Mouse (Mus musculus) limb, embryonic 13.5 days (tissue): ENCODE results near the gene Cab39l. TPM values are rescaled to one million over a fixed set of nuclear protein-coding genes. Genes with fewer than 3 reads are reported as not detected.

Experiments used
- ATAC-seq: fragments of 200-750 bp; cut with Nextera tagmentation; 2 replicates; pipeline ENCODE4 v1.8.0; 2017; ENCODE audit warnings: low read depth, moderate number of reproducible peaks, moderate TSS enrichment; ENCODE audit not compliant: low FRiP score
- H3K27ac ChIP-seq: fragments of 300-500 bp; sonication (generic); 2 replicates; pipeline ENCODE4 v1.5.1; 2015; ENCODE audit warnings: inconsistent platforms, mild to moderate bottlenecking, moderate library complexity
- H3K27me3 ChIP-seq: fragments of 300-500 bp; sonication (generic); 2 replicates; pipeline ENCODE4 v1.6.1; 2015; ENCODE audit warnings: mild to moderate bottlenecking, inconsistent platforms
- H3K36me3 ChIP-seq: fragments of 300-500 bp; sonication (generic); 2 replicates; pipeline ENCODE4 v1.6.1; 2015; ENCODE audit warnings: inconsistent platforms, mild to moderate bottlenecking, moderate library complexity
- H3K4me1 ChIP-seq: fragments of 300-500 bp; sonication (generic); 2 replicates; pipeline ENCODE4 v1.6.1; 2015; ENCODE audit warnings: inconsistent platforms
- H3K4me2 ChIP-seq: fragments of 300-500 bp; sonication (generic); replicated peaks from 2 replicates; pipeline ENCODE4 v1.6.1; 2015; ENCODE audit warnings: inconsistent platforms, mild to moderate bottlenecking, moderate library complexity
- H3K4me3 ChIP-seq: fragments of 300-500 bp; sonication (generic); 2 replicates; pipeline ENCODE4 v1.5.1; 2015; ENCODE audit warnings: moderate library complexity, mild to moderate bottlenecking, inconsistent platforms
- H3K9ac ChIP-seq: fragments of 300-500 bp; sonication (generic); 2 replicates; pipeline ENCODE4 v1.6.1; 2015; ENCODE audit warnings: mild to moderate bottlenecking, inconsistent platforms
- H3K9me3 ChIP-seq: fragments of 300-500 bp; sonication (generic); 2 replicates; pipeline ENCODE4 v1.6.1; 2016; ENCODE audit warnings: inconsistent platforms
- WGBS: fragments of 180-500 bp; shearing (Covaris S2); methylation state at CpG from one replicate; pipeline ENCODE4 v1.1.7; 2015; 5-methylcytosine and 5-hydroxymethylcytosine counted together
- polyA plus RNA-seq: library from polyadenylated mRNA; unstranded; fragments of >200 nt; fragmentation: Nextera tagmentation; extraction: Ambion mirVana; gene quantifications from 2 replicates; pipeline ENCODE4 v1.2.1, GENCODE M21; 2015

Gene Cab39l
- polyA plus RNA-seq, 1 experiment from 2014 or later = 38.1 TPM

GRCm38 (mm10) chr14:59525843-59526242, 85.1 kb downstream of the Cab39l start:
- Histone ChIP-seq H3K4me2 (no peak overlapping the region), H3K9ac (no peak overlapping the region), H3K27me3 (no peaks in the 10 kb centered on the region), H3K27ac (no peak overlapping the region), H3K36me3 (no peaks in the 10 kb centered on the region; the same call in 1 of the 2 replicates), H3K4me1 (no peaks in the 10 kb centered on the region), H3K9me3 (no peaks in the 10 kb centered on the region), H3K4me3 (no peak overlapping the region)
- ATAC-seq = no peak
- WGBS = 92% methylated on average over 5 of the region's 5 CpGs

- H3K9ac ChIP-seq = no peak overlapping the region
- no peaks in the 10 kb centered on the region for H3K9me3 ChIP-seq
- ATAC-seq = no peak
- WGBS = 60% methylated on average over 1 of the region's 1 CpGs
- no peak overlapping the region for H3K4me2 ChIP-seq
- no peaks in the 10 kb centered on the region for H3K27me3 ChIP-seq
- H3K27ac ChIP-seq = no peak overlapping the region
- no peaks in the 10 kb centered on the region for H3K36me3 ChIP-seq
- no peak overlapping the region for H3K4me3 ChIP-seq
- H3K4me1 ChIP-seq = 0 out of 2 replicates have a peak, but pooled peaks cover 4% of the 10 kb centered on the region
Measured at GRCm38 (mm10) chr14:59530801-59531200, 90.0 kb downstream of the Cab39l start.

GRCm38 (mm10) chr14:59532986-59533385, 92.2 kb downstream of the Cab39l start:
- 80% methylated on average over 1 of the region's 1 CpGs for WGBS
- H3K4me1 ChIP-seq = 0 out of 2 replicates have a peak, but pooled peaks cover 4% of the 10 kb centered on the region
- H3K9me3 ChIP-seq = no peaks in the 10 kb centered on the region
- ATAC-seq = no peak
- H3K27ac ChIP-seq = no peak overlapping the region
- no peak overlapping the region for H3K4me3 ChIP-seq
- H3K9ac ChIP-seq = no peak overlapping the region
- no peaks in the 10 kb centered on the region for H3K36me3 ChIP-seq
- H3K4me2 ChIP-seq = no peak overlapping the region
- no peaks in the 10 kb centered on the region for H3K27me3 ChIP-seq

DNA sequence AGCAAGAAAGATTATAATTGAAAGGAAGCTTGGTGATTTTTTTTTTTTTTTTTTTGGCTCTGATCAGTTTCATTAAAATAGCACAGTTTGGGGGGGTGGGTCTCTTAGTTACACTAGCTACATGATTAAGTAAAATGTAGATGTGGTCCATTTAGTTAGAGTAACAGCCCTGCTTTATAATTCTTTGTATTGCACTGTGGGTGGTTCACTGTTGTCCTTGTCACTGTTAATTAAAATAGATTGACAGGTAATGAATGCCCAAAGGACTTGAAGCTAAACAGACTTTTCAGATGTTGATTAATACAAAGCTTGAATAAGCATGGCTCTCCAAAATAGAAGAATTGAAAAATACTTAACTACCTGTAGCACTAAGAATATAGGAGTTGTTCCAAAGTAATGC, 93.1 kb downstream of the Cab39l start:
- Histone ChIP-seq H3K36me3 (no peaks in the 10 kb centered on the region), H3K4me3 (no peak overlapping the region), H3K4me2 (no peak overlapping the region), H3K27ac (no peak overlapping the region), H3K27me3 (no peaks in the 10 kb centered on the region), H3K4me1 (0 out of 2 replicates have a peak, but pooled peaks cover 4% of the 10 kb centered on the region), H3K9ac (no peak overlapping the region), H3K9me3 (no peaks in the 10 kb centered on the region)
- no peak for ATAC-seq

DNA sequence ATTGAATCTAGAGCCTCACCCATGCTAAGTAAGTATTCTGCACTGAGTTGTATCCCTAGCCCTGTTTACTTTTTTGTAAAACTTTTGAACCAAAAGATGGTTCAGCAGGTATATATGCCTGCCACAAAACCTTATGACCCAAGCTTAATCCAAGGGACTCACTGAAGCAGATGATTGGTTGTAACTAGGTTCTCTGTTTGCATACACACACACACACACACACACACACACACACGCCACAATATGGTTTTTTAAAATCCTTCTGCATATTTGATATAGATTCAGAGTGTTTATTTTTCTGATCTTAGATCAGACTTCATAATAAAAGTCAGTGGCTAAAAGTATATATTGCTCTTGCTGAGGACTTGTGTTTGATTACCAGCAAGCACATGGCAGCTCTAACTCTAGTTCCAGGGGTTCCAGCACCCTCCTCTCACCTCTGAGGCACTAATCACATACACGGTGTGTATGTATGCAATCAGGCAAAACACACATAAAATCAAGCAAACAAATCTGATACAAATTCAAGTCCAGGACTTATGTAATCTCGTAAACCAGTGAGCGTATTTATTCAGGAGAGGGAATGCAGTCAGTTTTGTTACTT, 97.2 kb downstream of the Cab39l start:
- H3K27me3 ChIP-seq = no peaks in the 10 kb centered on the region
- no peak for ATAC-seq
- no peaks in the 10 kb centered on the region for H3K9me3 ChIP-seq
- no peak overlapping the region for H3K9ac ChIP-seq
- 0 out of 2 replicates have a peak, but pooled peaks cover 4% of the 10 kb centered on the region for H3K4me1 ChIP-seq
- H3K27ac ChIP-seq = no peak overlapping the region
- no peak overlapping the region for H3K4me2 ChIP-seq
- no peak overlapping the region for H3K4me3 ChIP-seq
- 83% methylated on average over 4 of the region's 4 CpGs for WGBS
- peaks cover 5% of the 10 kb centered on the region; the same call in 1 of the 2 replicates for H3K36me3 ChIP-seq

- WGBS = 86% methylated on average over 2 of the region's 2 CpGs
- Histone ChIP-seq H3K9me3 (no peaks in the 10 kb centered on the region), H3K4me1 (peaks cover 11% of the 10 kb centered on the region), H3K4me2 (no peak overlapping the region), H3K27me3 (no peaks in the 10 kb centered on the region), H3K36me3 (peaks cover 5% of the 10 kb centered on the region; the same call in 1 of the 2 replicates), H3K27ac (no peak overlapping the region), H3K4me3 (no peak overlapping the region), H3K9ac (no peak overlapping the region)
- no peak for ATAC-seq
Measured at GRCm38 (mm10) chr14:59540230-59540629, 99.5 kb downstream of the Cab39l start.

DNA sequence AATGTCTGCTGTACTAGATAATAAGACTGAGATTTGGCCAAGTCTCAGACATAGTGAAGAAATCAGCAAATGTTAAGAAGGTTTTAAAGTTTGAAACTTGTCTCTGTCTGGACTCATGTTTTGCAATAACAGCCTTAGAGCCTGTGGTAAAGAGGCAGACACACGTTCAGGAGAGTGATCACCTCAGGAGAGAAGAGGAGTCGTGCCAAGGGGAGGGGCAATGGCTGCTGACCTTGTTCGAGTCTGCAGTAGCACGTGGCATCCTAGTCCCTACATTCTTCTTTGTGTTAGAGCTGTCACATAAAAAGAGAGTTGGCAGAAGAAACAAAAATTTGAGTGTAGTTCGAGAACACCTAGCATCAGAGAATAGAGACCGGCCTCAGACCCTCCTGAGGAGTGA, 100.0 kb downstream of the Cab39l start:
- Histone ChIP-seq H3K4me2 (no peak overlapping the region), H3K36me3 (peaks cover 5% of the 10 kb centered on the region; the same call in 1 of the 2 replicates), H3K4me3 (no peak overlapping the region), H3K27me3 (no peaks in the 10 kb centered on the region), H3K4me1 (peaks cover 11% of the 10 kb centered on the region), H3K27ac (no peak overlapping the region), H3K9ac (no peak overlapping the region), H3K9me3 (no peaks in the 10 kb centered on the region)
- 85% methylated on average over 6 of the region's 6 CpGs for WGBS
- no peak for ATAC-seq

DNA sequence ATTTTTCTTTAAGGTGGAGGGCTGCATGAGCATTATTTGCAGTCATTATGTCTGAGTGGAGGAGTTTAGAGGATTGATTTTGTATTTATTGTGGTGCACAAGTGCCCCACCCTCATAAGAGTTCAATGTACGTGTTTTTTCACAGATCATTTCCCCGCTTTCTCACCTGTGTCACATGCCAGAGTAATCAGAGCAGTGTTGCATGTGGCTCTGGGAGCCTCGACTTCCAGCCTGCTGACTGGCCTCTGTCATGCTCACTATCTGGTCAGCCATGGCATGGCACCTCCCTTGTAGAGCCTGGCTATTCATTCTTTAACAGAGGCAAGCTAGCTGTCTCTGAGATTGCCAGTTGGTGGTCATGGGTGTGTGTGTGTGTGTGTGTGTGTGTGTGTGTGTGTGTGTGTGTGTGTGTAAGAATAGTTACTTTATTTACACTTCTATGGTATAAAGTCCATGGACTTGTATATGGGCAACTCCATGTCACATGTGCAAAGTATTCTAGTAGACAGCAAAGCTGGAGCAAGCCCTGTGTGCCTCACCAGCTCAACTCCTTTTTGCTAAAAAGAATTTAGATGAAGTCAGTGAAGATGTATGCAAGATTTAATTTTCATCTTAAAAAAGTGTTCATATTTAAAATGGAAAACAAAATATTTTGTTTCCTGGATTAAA, 102.5 kb downstream of the Cab39l start:
- no peak overlapping the region for H3K4me2 ChIP-seq
- no peak overlapping the region for H3K9ac ChIP-seq
- no peak overlapping the region for H3K4me3 ChIP-seq
- peaks cover 8% of the 10 kb centered on the region; the same call in 1 of the 2 replicates for H3K36me3 ChIP-seq
- H3K9me3 ChIP-seq = no peaks in the 10 kb centered on the region
- H3K4me1 ChIP-seq = peaks cover 11% of the 10 kb centered on the region
- no peaks in the 10 kb centered on the region for H3K27me3 ChIP-seq
- H3K27ac ChIP-seq = no peak overlapping the region
- no peak for ATAC-seq
- WGBS = 79% methylated on average over 3 of the region's 3 CpGs

- no peak overlapping the region for H3K4me3 ChIP-seq
- H3K27me3 ChIP-seq = no peaks in the 10 kb centered on the region
- H3K4me1 ChIP-seq = peaks cover 17% of the 10 kb centered on the region
- H3K27ac ChIP-seq = no peak overlapping the region
- peaks cover 8% of the 10 kb centered on the region; the same call in 1 of the 2 replicates for H3K36me3 ChIP-seq
- no peak overlapping the region for H3K4me2 ChIP-seq
- H3K9ac ChIP-seq = no peak overlapping the region
- ATAC-seq = no peak
- H3K9me3 ChIP-seq = no peaks in the 10 kb centered on the region
- WGBS = 55% methylated on average over 5 of the region's 5 CpGs
Measured at GRCm38 (mm10) chr14:59543956-59544355, 103.2 kb downstream of the Cab39l start.

GRCm38 (mm10) chr14:59546162-59546880, 105.5 kb downstream of the Cab39l start:
- Histone ChIP-seq H3K27me3 (no peaks in the 10 kb centered on the region), H3K9me3 (no peaks in the 10 kb centered on the region), H3K4me2 (no peak overlapping the region), H3K36me3 (peaks cover 3% of the 10 kb centered on the region; the same call in 1 of the 2 replicates), H3K4me1 (peaks cover 28% of the 10 kb centered on the region), H3K27ac (no peak overlapping the region), H3K9ac (no peak overlapping the region), H3K4me3 (no peak overlapping the region)
- no peak for ATAC-seq
- WGBS = 80% methylated on average over 7 of the region's 7 CpGs

GRCm38 (mm10) chr14:59547530-59547929, 106.8 kb downstream of the Cab39l start:
- no peaks in the 10 kb centered on the region for H3K27me3 ChIP-seq
- WGBS = 78% methylated on average over 5 of the region's 5 CpGs
- H3K4me1 ChIP-seq = peaks cover 35% of the 10 kb centered on the region
- H3K9ac ChIP-seq = no peak overlapping the region
- no peak overlapping the region for H3K4me3 ChIP-seq
- H3K27ac ChIP-seq = no peak overlapping the region
- peaks cover 3% of the 10 kb centered on the region; the same call in 1 of the 2 replicates for H3K36me3 ChIP-seq
- H3K4me2 ChIP-seq = no peak overlapping the region
- ATAC-seq = no peak
- no peaks in the 10 kb centered on the region for H3K9me3 ChIP-seq

- no peak overlapping the region for H3K4me2 ChIP-seq
- no peak overlapping the region for H3K4me3 ChIP-seq
- whole genome bisulfite sequencing = 48% methylated on average over 2 of the region's 2 CpGs
- H3K27ac ChIP-seq = peak overlapping the region; percentile 76
- peaks cover 3% of the 10 kb centered on the region; the same call in 1 of the 2 replicates for H3K36me3 ChIP-seq
- peaks cover 35% of the 10 kb centered on the region for H3K4me1 ChIP-seq
- no peaks in the 10 kb centered on the region for H3K9me3 ChIP-seq
- H3K9ac ChIP-seq = no peak overlapping the region
- no peaks in the 10 kb centered on the region for H3K27me3 ChIP-seq
- peak; percentile 64; the same call in 1 of the 2 replicates for ATAC-seq
Measured at GRCm38 (mm10) chr14:59548532-59548931, 107.8 kb downstream of the Cab39l start.
